Mouse (Mus musculus) stomach, postnatal 0 days (tissue): ENCODE measurements at regions not wholly inside any gene's neighbourhood (a gene's known extent, or its start where the extent isn't known, plus 50 kb on each side); places are given as distances from the start of the nearest gene placed in this dataset.

Experiments
- ATAC-seq: fragments of 200-750 bp; cut with Nextera tagmentation; 2 replicates; pipeline ENCODE4 v1.8.0; 2017; ENCODE audit not compliant: low FRiP score, low TSS enrichment
- DNase-seq: peaks from one replicate; pipeline ENCODE4 v3.0.0-alpha.2; 2016; ENCODE audit warnings: low spot score
- H3K27ac ChIP-seq: fragments of 300-500 bp; sonication (generic); replicated peaks from 2 replicates; pipeline ENCODE4 v1.5.1; 2014; ENCODE audit warnings: mild to moderate bottlenecking, control low read depth
- H3K27me3 ChIP-seq: fragments of 300-500 bp; sonication (generic); 2 replicates; pipeline ENCODE4 v1.6.1; 2014; ENCODE audit warnings: low read length; ENCODE audit not compliant: control insufficient read depth, insufficient read depth
- H3K36me3 ChIP-seq: fragments of 300-500 bp; sonication (generic); 2 replicates; pipeline ENCODE4 v1.6.1; 2014; ENCODE audit warnings: low read length, mixed read lengths; ENCODE audit not compliant: control insufficient read depth, insufficient read depth
- H3K4me1 ChIP-seq: fragments of 300-500 bp; sonication (generic); replicated peaks from 2 replicates; pipeline ENCODE4 v1.6.1; 2014; ENCODE audit warnings: antibody characterized with exemption; ENCODE audit not compliant: control insufficient read depth, insufficient read depth
- H3K4me2 ChIP-seq: fragments of 300-500 bp; sonication (generic); replicated peaks from 2 replicates; pipeline ENCODE4 v1.6.1; 2014; ENCODE audit warnings: low read depth, mild to moderate bottlenecking, control low read depth, moderate library complexity
- H3K4me3 ChIP-seq: fragments of 300-500 bp; sonication (generic); 2 replicates; pipeline ENCODE4 v1.5.1; 2014; ENCODE audit warnings: low read depth, low read length, control low read depth
- H3K9ac ChIP-seq: fragments of 300-500 bp; sonication (generic); 2 replicates; pipeline ENCODE4 v1.6.1; 2014; ENCODE audit warnings: mild to moderate bottlenecking, low read length, control low read depth, mixed read lengths
- H3K9me3 ChIP-seq: fragments of 300-500 bp; sonication (generic); 2 replicates; pipeline ENCODE4 v1.6.1; 2016; ENCODE audit warnings: low read length; ENCODE audit not compliant: control insufficient read depth
- CTCF ChIP-seq: IDR thresholded peaks from 2 replicates; pipeline ENCODE4 v1.5.1; 2016; ENCODE audit warnings: antibody characterized with exemption, low read depth, mild to moderate bottlenecking, moderate library complexity
- EP300 ChIP-seq: optimal IDR thresholded peaks from 2 replicates; pipeline ENCODE3; 2016; ENCODE audit warnings: antibody characterized with exemption
- WGBS: fragments of 180-500 bp; shearing (Covaris S2); extraction: QIAGEN DNeasy Blood & Tissue Kit; methylation state at CpG from one replicate; pipeline ENCODE4 v1.1.7; 2014; 5-methylcytosine and 5-hydroxymethylcytosine counted together

- Histone ChIP-seq H3K4me3 (no peak overlapping the region), H3K9ac (no peak overlapping the region), H3K4me1 (no peaks in the 10 kb centered on the region), H3K36me3 (no peaks in the 10 kb centered on the region), H3K27me3 (no peaks in the 10 kb centered on the region), H3K9me3 (no peaks in the 10 kb centered on the region), H3K4me2 (no peak overlapping the region), H3K27ac (no peak overlapping the region)
- DNase-seq (no peak), ATAC-seq (no peak)
- WGBS = 49% methylated on average over 3 of the region's 3 CpGs
- TF ChIP-seq EP300 (no peak), CTCF (no peak)
Observed at GRCm38 (mm10) chr2:51372771-51373170, 223.9 kb upstream of the Rnd3 start.

GRCm38 (mm10) chr2:51362825-51363616 lies 214.1 kb upstream of the Rnd3 start:
- H3K9me3 ChIP-seq = no peaks in the 10 kb centered on the region
- H3K36me3 ChIP-seq = no peaks in the 10 kb centered on the region
- H3K4me2 ChIP-seq = peak overlapping the region; percentile 5; the same call in 1 of the 2 replicates
- no peaks in the 10 kb centered on the region for H3K4me1 ChIP-seq
- ATAC-seq (no peak), DNase-seq (no peak)
- no peaks in the 10 kb centered on the region for H3K27me3 ChIP-seq
- no peak overlapping the region for H3K9ac ChIP-seq
- no peak overlapping the region for H3K4me3 ChIP-seq
- WGBS = 40% methylated on average over 9 of the region's 9 CpGs
- TF ChIP-seq CTCF = no peak
- no peak overlapping the region for H3K27ac ChIP-seq

GRCm38 (mm10) chr2:51355281-51355680 lies 206.4 kb upstream of the Rnd3 start:
- H3K36me3 ChIP-seq = no peaks in the 10 kb centered on the region
- TF ChIP-seq EP300 (no peak), CTCF (no peak)
- no peaks in the 10 kb centered on the region for H3K27me3 ChIP-seq
- H3K9ac ChIP-seq = no peak overlapping the region
- no peaks in the 10 kb centered on the region for H3K4me1 ChIP-seq
- DNase-seq (no peak), ATAC-seq (no peak)
- no peaks in the 10 kb centered on the region for H3K9me3 ChIP-seq
- 80% methylated on average over 7 of the region's 7 CpGs for WGBS
- H3K4me3 ChIP-seq = no peak overlapping the region
- H3K4me2 ChIP-seq = no peak overlapping the region
- H3K27ac ChIP-seq = no peak overlapping the region

- no peak for TF ChIP-seq EP300
- Histone ChIP-seq H3K36me3 (no peaks in the 10 kb centered on the region), H3K4me3 (no peak overlapping the region), H3K4me2 (no peak overlapping the region), H3K9ac (no peak overlapping the region), H3K27me3 (no peaks in the 10 kb centered on the region), H3K27ac (no peak overlapping the region), H3K4me1 (no peaks in the 10 kb centered on the region), H3K9me3 (no peaks in the 10 kb centered on the region)
- ATAC-seq (no peak), DNase-seq (no peak)
- WGBS = 89% methylated on average over 4 of the region's 4 CpGs
Observed at GRCm38 (mm10) chr2:51354800-51355199, 205.9 kb upstream of the Rnd3 start.

- Histone ChIP-seq H3K4me1 (no peaks in the 10 kb centered on the region), H3K36me3 (no peaks in the 10 kb centered on the region), H3K9me3 (no peaks in the 10 kb centered on the region), H3K27me3 (no peaks in the 10 kb centered on the region), H3K27ac (no peak overlapping the region), H3K4me3 (no peak overlapping the region), H3K4me2 (no peak overlapping the region), H3K9ac (no peak overlapping the region)
- WGBS = 47% methylated on average over 2 of the region's 2 CpGs
- no peak for DNase-seq
- no peak for ATAC-seq
- no peak for TF ChIP-seq EP300
- TF ChIP-seq CTCF = no peak
Observed at GRCm38 (mm10) chr2:51349614-51350013, 200.7 kb upstream of the Rnd3 start.

GRCm38 (mm10) chr2:51348774-51349173 lies 199.9 kb upstream of the Rnd3 start:
- no peak overlapping the region for H3K4me3 ChIP-seq
- no peak overlapping the region for H3K27ac ChIP-seq
- H3K4me1 ChIP-seq = no peaks in the 10 kb centered on the region
- no peak overlapping the region for H3K4me2 ChIP-seq
- no peak for ATAC-seq
- no peaks in the 10 kb centered on the region for H3K27me3 ChIP-seq
- H3K9me3 ChIP-seq = no peaks in the 10 kb centered on the region
- DNase-seq = no peak
- no peaks in the 10 kb centered on the region for H3K36me3 ChIP-seq
- H3K9ac ChIP-seq = no peak overlapping the region
- TF ChIP-seq EP300 (no peak), CTCF (no peak)
- 74% methylated on average over 2 of the region's 2 CpGs for WGBS
